Mouse (Mus musculus) forebrain, embryonic 14.5 days (tissue): ENCODE measurements at regions not wholly inside any gene's neighbourhood (a gene's known extent, or its start where the extent isn't known, plus 50 kb on each side); places are given as distances from the start of the nearest gene placed in this dataset.

ENCODE experiments used
- ATAC-seq: fragments of 200-750 bp; cut with Nextera tagmentation; 2 replicates; pipeline ENCODE4 v1.8.0; 2017; ENCODE audit warnings: mild to moderate bottlenecking, moderate library complexity
- DNase-seq: peaks from one replicate; pipeline ENCODE4 v3.0.0-alpha.2; 2015; ENCODE audit warnings: low spot score
- H3K27ac ChIP-seq: fragments of 300-500 bp; sonication (generic); 2 replicates; pipeline ENCODE4 v1.5.1; 2014; ENCODE audit warnings: low read depth, mild to moderate bottlenecking, control low read depth, low read length, moderate library complexity
- H3K27me3 ChIP-seq: fragments of 300-500 bp; sonication (generic); replicated peaks from 2 replicates; pipeline ENCODE4 v1.6.1; 2014; ENCODE audit warnings: low read length, control low read depth, mixed read lengths; ENCODE audit not compliant: control insufficient read depth, insufficient read depth
- H3K36me3 ChIP-seq: fragments of 300-500 bp; sonication (generic); 2 replicates; pipeline ENCODE4 v1.6.1; 2014; ENCODE audit warnings: low read length, control low read depth; ENCODE audit not compliant: control insufficient read depth, insufficient read depth
- H3K4me1 ChIP-seq: fragments of 300-500 bp; sonication (generic); 2 replicates; pipeline ENCODE4 v1.6.1; 2014; ENCODE audit warnings: antibody characterized with exemption, low read length, control low read depth; ENCODE audit not compliant: control insufficient read depth, insufficient read depth
- H3K4me2 ChIP-seq: fragments of 300-500 bp; sonication (generic); 2 replicates; pipeline ENCODE4 v1.6.1; 2014; ENCODE audit warnings: mild to moderate bottlenecking, control low read depth, low read length
- H3K4me3 ChIP-seq: fragments of 300-500 bp; sonication (generic); 2 replicates; pipeline ENCODE4 v1.5.1; 2014; ENCODE audit warnings: low read depth, low read length, control low read depth
- H3K9ac ChIP-seq: fragments of 300-500 bp; sonication (generic); 2 replicates; pipeline ENCODE4 v1.6.1; 2014; ENCODE audit warnings: mild to moderate bottlenecking, low read length, control low read depth, moderate library complexity
- H3K9me3 ChIP-seq: fragments of 300-500 bp; sonication (generic); replicated peaks from 2 replicates; pipeline ENCODE4 v1.6.1; 2016; ENCODE audit warnings: low read length, control low read depth, mixed read lengths; ENCODE audit not compliant: control insufficient read depth
- WGBS: fragments of 180-500 bp; shearing (Covaris S2); extraction: QIAGEN DNeasy Blood & Tissue Kit; methylation state at CpG from one replicate; pipeline ENCODE4 v1.1.7; 2014; 5-methylcytosine and 5-hydroxymethylcytosine counted together

- H3K27ac ChIP-seq: no peak overlapping the region
- H3K9me3 ChIP-seq: no peaks in the 10 kb centered on the region
- H3K4me3 ChIP-seq: no peak overlapping the region
- peaks cover 6% of the 10 kb centered on the region for H3K4me1 ChIP-seq
- WGBS: 92% methylated on average over 3 of the region's 3 CpGs
- no peaks in the 10 kb centered on the region for H3K27me3 ChIP-seq
- DNase-seq (no peak), ATAC-seq (no peak)
- no peaks in the 10 kb centered on the region for H3K36me3 ChIP-seq
- no peak overlapping the region for H3K9ac ChIP-seq
- no peak overlapping the region for H3K4me2 ChIP-seq
Observed at GRCm38 (mm10) chr6:93348141-93348540, 404.8 kb upstream of the Adamts9 start.

- Histone ChIP-seq H3K36me3 (no peaks in the 10 kb centered on the region), H3K4me1 (no peaks in the 10 kb centered on the region), H3K27me3 (no peaks in the 10 kb centered on the region), H3K9ac (no peak overlapping the region), H3K9me3 (no peaks in the 10 kb centered on the region; the same call in 1 of the 2 replicates), H3K4me2 (no peak overlapping the region), H3K4me3 (no peak overlapping the region), H3K27ac (no peak overlapping the region)
- ATAC-seq (no peak), DNase-seq (no peak)
- 83% methylated on average over 2 of the region's 2 CpGs for WGBS
Observed at GRCm38 (mm10) chr6:93328683-93329082, 385.4 kb upstream of the Adamts9 start.

- no peak overlapping the region for H3K4me2 ChIP-seq
- WGBS: 59% methylated on average over 1 of the region's 1 CpGs
- no peak for ATAC-seq
- no peak overlapping the region for H3K4me3 ChIP-seq
- H3K27ac ChIP-seq: no peak overlapping the region
- H3K27me3 ChIP-seq: no peaks in the 10 kb centered on the region
- DNase-seq: peak; percentile 13
- no peaks in the 10 kb centered on the region; the same call in 1 of the 2 replicates for H3K9me3 ChIP-seq
- no peaks in the 10 kb centered on the region for H3K4me1 ChIP-seq
- no peak overlapping the region for H3K9ac ChIP-seq
- no peaks in the 10 kb centered on the region for H3K36me3 ChIP-seq
Observed at GRCm38 (mm10) chr6:93327930-93328329, 384.6 kb upstream of the Adamts9 start.

DNA sequence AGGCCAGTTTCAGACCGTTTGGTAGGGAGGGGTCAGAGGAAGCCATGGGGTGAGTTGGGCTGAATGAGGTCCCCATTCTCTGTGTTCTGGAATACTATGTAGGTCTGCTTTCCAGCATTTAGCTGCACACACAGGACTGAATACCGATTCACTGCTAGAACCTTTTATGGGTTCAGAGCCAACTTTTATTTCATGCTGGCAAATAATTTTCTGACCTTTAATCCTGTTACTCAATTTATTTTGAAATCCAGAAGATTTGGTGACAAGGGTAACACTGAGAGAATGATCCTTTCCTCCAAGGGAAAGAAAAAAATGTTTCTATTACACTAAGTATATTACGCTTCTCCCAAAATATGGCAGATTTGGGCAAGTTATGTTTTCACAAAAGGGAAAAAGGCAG is 380.6 kb upstream of the Adamts9 start:
- no peak overlapping the region for H3K27ac ChIP-seq
- H3K9ac ChIP-seq: no peak overlapping the region
- no peaks in the 10 kb centered on the region for H3K4me1 ChIP-seq
- no peaks in the 10 kb centered on the region; the same call in 1 of the 2 replicates for H3K9me3 ChIP-seq
- no peak overlapping the region for H3K4me3 ChIP-seq
- WGBS: 81% methylated on average over 3 of the region's 3 CpGs
- no peaks in the 10 kb centered on the region for H3K27me3 ChIP-seq
- H3K36me3 ChIP-seq: no peaks in the 10 kb centered on the region
- DNase-seq (no peak), ATAC-seq (no peak)
- H3K4me2 ChIP-seq: no peak overlapping the region

GRCm38 (mm10) chr6:93314625-93315024 is 371.3 kb upstream of the Adamts9 start:
- Histone ChIP-seq H3K4me1 (no peaks in the 10 kb centered on the region), H3K4me2 (no peak overlapping the region), H3K27ac (no peak overlapping the region), H3K9ac (no peak overlapping the region), H3K27me3 (no peaks in the 10 kb centered on the region), H3K36me3 (no peaks in the 10 kb centered on the region), H3K9me3 (no peaks in the 10 kb centered on the region), H3K4me3 (no peak overlapping the region)
- WGBS: 85% methylated on average over 5 of the region's 5 CpGs
- ATAC-seq (no peak), DNase-seq (no peak)

DNA sequence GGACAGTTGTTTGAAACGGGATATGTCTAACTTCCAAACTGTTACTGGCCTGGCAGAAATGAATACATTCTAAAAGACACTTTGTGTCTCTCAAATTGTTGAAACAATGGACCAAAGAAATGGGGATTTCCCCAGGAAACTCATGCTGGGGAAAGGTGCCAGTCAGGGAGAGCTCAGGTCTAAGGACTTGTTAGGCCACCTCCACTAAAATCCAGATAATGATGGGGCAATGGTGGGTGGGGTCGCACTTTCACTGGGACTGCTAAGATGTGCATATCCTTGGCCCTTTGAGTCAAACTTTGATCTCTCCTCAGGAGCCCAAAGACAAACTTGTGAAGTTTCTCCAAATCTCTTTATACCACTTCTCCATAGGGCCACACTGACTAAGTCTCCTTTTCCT is 361.9 kb upstream of the Adamts9 start:
- 57% methylated on average over 2 of the region's 2 CpGs for WGBS
- Histone ChIP-seq H3K9ac (no peak overlapping the region), H3K4me1 (no peaks in the 10 kb centered on the region), H3K27ac (no peak overlapping the region), H3K9me3 (no peaks in the 10 kb centered on the region), H3K4me2 (no peak overlapping the region), H3K4me3 (no peak overlapping the region), H3K27me3 (no peaks in the 10 kb centered on the region), H3K36me3 (no peaks in the 10 kb centered on the region)
- ATAC-seq: no peak
- no peak for DNase-seq

GRCm38 (mm10) chr6:93297975-93298374 is 354.7 kb upstream of the Adamts9 start:
- WGBS: 28% methylated on average over 6 of the region's 6 CpGs
- H3K27ac ChIP-seq: no peak overlapping the region

GRCm38 (mm10) chr6:93291711-93292110 is 348.4 kb upstream of the Adamts9 start:
- no peak overlapping the region for H3K27ac ChIP-seq
- no peaks in the 10 kb centered on the region for H3K4me1 ChIP-seq
- no peak overlapping the region for H3K4me3 ChIP-seq
- no peak for ATAC-seq
- no peak overlapping the region for H3K9ac ChIP-seq
- no peak for DNase-seq
- no peaks in the 10 kb centered on the region for H3K27me3 ChIP-seq
- H3K4me2 ChIP-seq: no peak overlapping the region
- no peaks in the 10 kb centered on the region for H3K9me3 ChIP-seq
- no peaks in the 10 kb centered on the region for H3K36me3 ChIP-seq
- WGBS: 75% methylated on average over 1 of the region's 1 CpGs

More at GRCm38 (mm10) chr6:93297975-93298374, 354.7 kb upstream of the Adamts9 start:
- Histone ChIP-seq H3K4me3 (no peak overlapping the region), H3K9me3 (no peaks in the 10 kb centered on the region), H3K4me1 (no peaks in the 10 kb centered on the region), H3K9ac (no peak overlapping the region), H3K4me2 (no peak overlapping the region), H3K36me3 (no peaks in the 10 kb centered on the region), H3K27me3 (no peaks in the 10 kb centered on the region)
- DNase-seq (no peak), ATAC-seq (no peak)

DNA sequence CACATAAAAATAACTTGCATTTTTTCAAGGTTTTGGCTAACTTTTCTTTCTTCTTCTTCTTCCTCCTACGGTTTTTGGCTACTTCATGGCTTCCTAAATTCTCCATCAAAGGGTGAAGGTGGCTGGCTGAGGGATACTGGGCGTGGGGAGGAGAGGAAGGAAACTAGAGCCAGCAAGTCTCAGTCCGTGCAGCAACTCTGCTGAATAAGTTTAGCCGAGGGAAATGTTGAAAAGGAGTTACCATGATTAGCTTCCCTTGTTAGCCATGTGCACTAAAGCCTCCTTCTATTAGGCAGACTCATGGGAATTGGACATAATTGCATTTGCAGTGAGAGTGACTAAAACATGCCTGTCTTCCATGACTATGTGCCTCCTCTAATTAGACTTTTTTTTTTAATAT is 345.1 kb upstream of the Adamts9 start:
- ATAC-seq (no peak), DNase-seq (no peak)
- Histone ChIP-seq H3K4me1 (no peaks in the 10 kb centered on the region), H3K4me3 (no peak overlapping the region), H3K27ac (no peak overlapping the region), H3K27me3 (no peaks in the 10 kb centered on the region), H3K4me2 (no peak overlapping the region), H3K36me3 (no peaks in the 10 kb centered on the region), H3K9me3 (no peaks in the 10 kb centered on the region), H3K9ac (no peak overlapping the region)
- WGBS: 52% methylated on average over 4 of the region's 4 CpGs
